Mouse (Mus musculus) small intestine, adult 2 months (tissue): ENCODE results near the gene Psmb11. TPM values are rescaled to one million over a fixed set of nuclear protein-coding genes. Genes with fewer than 3 reads are reported as not detected.

ENCODE experiments used
- H3K27ac ChIP-seq: fragments of 200-500 bp; 2 replicates; pipeline ENCODE4 v1.5.1; 2012; ENCODE audit warnings: low read depth, low read length, control low read depth, inconsistent platforms; ENCODE audit not compliant: insufficient read depth
- H3K27me3 ChIP-seq: fragments of 200-500 bp; 2 replicates; pipeline ENCODE4 v1.6.1; 2012; ENCODE audit warnings: mild to moderate bottlenecking, moderate library complexity, low read length, inconsistent platforms; ENCODE audit not compliant: control insufficient read depth, insufficient read depth
- H3K36me3 ChIP-seq: fragments of 200-500 bp; 2 replicates; pipeline ENCODE4 v1.6.1; 2012; ENCODE audit warnings: mild to moderate bottlenecking, low read length, control low read depth, inconsistent platforms; ENCODE audit not compliant: control insufficient read depth, insufficient read depth
- H3K4me1 ChIP-seq: fragments of 200-500 bp; 2 replicates; pipeline ENCODE4 v1.6.1; 2012; ENCODE audit warnings: low read length, inconsistent platforms, mixed read lengths; ENCODE audit not compliant: control insufficient read depth, insufficient read depth, insufficient read length
- H3K4me3 ChIP-seq: fragments of 200-500 bp; 2 replicates; pipeline ENCODE4 v1.5.1; 2012; ENCODE audit warnings: low read depth, mild to moderate bottlenecking, control low read depth, inconsistent platforms, low read length, moderate library complexity
- CTCF ChIP-seq: fragments of 200-500 bp; IDR thresholded peaks from 2 replicates; pipeline ENCODE4 v1.5.1; 2012; ENCODE audit warnings: low read depth, mild to moderate bottlenecking, control low read depth, inconsistent platforms, low read length, moderate library complexity, mixed read lengths; ENCODE audit not compliant: insufficient replicate concordance, insufficient read length; ENCODE audit errors: extremely low read depth
- POLR2A ChIP-seq: fragments of 200-500 bp; IDR thresholded peaks from 2 replicates; pipeline ENCODE4 v1.6.1; 2012; ENCODE audit warnings: low read depth, mild to moderate bottlenecking, control low read depth, inconsistent platforms, low read length, moderate library complexity
- WGBS: fragments of 180-500 bp; shearing (Covaris S2); methylation state at CpG from one replicate; pipeline ENCODE4 v1.1.7; 2018; 5-methylcytosine and 5-hydroxymethylcytosine counted together
- polyA plus RNA-seq: library from polyadenylated mRNA; depleted of rRNA; stranded (reverse); fragments of >200 nt; gene quantifications from 2 replicates; pipeline ENCODE4 v1.2.3, GENCODE M21; 2012

The Psmb11 gene
- polyA plus RNA-seq, 1 experiment, result not detected

DNA sequence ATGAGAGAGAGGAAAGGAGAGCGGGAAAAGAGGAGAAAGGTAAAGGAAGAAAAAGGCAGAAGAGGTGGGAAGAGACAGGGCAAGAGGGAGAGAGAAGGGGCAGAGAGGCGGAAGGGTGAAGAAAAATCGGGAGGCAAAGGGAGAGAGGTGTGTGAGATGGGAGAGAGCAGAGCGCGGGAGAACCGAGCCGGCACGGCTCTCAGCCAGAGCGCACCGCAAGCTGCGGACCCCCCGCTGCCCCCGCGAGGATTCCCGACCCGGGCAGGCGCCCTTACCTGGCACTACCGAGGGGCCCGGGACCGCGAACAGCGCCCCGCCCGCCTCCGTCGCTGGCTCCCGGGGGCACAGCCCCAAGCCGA, 19.7 kb downstream of the Psmb11 start, which contains the start of gene Gm17606:
Gm17606 (plus strand) TSS at position 7 of the 359 bp plus-strand sequence.
- H3K27ac ChIP-seq, result no peak within 1 kb of the TSS
- TF ChIP-seq POLR2A (no peak), CTCF (no peak)
- H3K36me3 ChIP-seq, result peaks cover 38% of the 10 kb centered on the region
- no peaks in the 10 kb centered on the region for H3K27me3 ChIP-seq
- 3% methylated on average over 26 of the region's 28 CpGs for WGBS
- no peaks in the 10 kb centered on the region; the same call in 1 of the 2 replicates for H3K4me1 ChIP-seq
- peak within 1 kb of the TSS; percentile 82 for H3K4me3 ChIP-seq

- peaks cover 43% of the 10 kb centered on the region for H3K36me3 ChIP-seq
- H3K27ac ChIP-seq, result no peak within 1 kb of the TSS
- H3K4me1 ChIP-seq, result no peaks in the 10 kb centered on the region; the same call in 1 of the 2 replicates
- WGBS, result under 1% methylated on average over 52 of the region's 52 CpGs
- H3K4me3 ChIP-seq, result peak within 1 kb of the TSS; percentile 82
- TF ChIP-seq CTCF (peak; percentile 81; the same call in 1 of the 2 replicates), POLR2A (peak; percentile 36; the same call in 1 of the 2 replicates)
- H3K27me3 ChIP-seq, result no peaks in the 10 kb centered on the region
Observed at GRCm38 (mm10) chr14:54641305-54641969, 20.2 kb downstream of the Psmb11 start, which contains the start of gene Cdh24. Gene Cdh24, minus strand, starts transcription at chr14:54641364.

- TF ChIP-seq POLR2A (no peak), CTCF (no peak)
- WGBS, result 91% methylated on average over 25 of the region's 25 CpGs
- Histone ChIP-seq H3K27ac (no peak overlapping the region), H3K4me3 (no peak overlapping the region), H3K36me3 (peaks cover 51% of the 10 kb centered on the region), H3K4me1 (no peaks in the 10 kb centered on the region; the same call in 1 of the 2 replicates), H3K27me3 (no peaks in the 10 kb centered on the region)
Observed at GRCm38 (mm10) chr14:54642224-54642944, 21.2 kb downstream of the Psmb11 start.

- no peak for TF ChIP-seq POLR2A
- no peak for TF ChIP-seq CTCF
- no peak overlapping the region for H3K27ac ChIP-seq
- H3K4me1 ChIP-seq, result no peaks in the 10 kb centered on the region; the same call in 1 of the 2 replicates
- no peaks in the 10 kb centered on the region for H3K27me3 ChIP-seq
- 88% methylated on average over 2 of the region's 2 CpGs for WGBS
- peaks cover 54% of the 10 kb centered on the region for H3K36me3 ChIP-seq
- no peak overlapping the region for H3K4me3 ChIP-seq
Observed at GRCm38 (mm10) chr14:54643011-54643410, 21.8 kb downstream of the Psmb11 start.

DNA sequence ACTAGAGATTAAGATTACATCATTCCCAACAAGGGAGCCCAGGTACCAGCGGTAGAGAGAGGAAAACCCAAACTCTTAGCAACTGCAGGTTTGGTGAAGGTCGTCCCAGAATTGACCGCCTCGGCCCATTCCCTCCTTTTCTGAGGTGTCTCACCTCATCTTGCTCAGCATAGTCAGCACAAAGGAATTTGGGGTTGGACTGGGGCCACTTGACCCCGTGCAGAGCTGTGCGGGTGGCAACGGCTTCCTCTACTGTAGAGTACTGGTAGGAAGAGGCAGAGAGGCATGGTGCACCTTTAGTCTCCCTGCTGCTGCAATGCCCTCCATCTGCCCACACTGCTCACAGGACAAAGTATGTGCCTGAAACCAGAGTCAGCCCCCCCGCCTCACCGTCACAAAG, 23.1 kb downstream of the Psmb11 start:
- no peak overlapping the region for H3K4me3 ChIP-seq
- TF ChIP-seq POLR2A (no peak), CTCF (no peak)
- peaks cover 65% of the 10 kb centered on the region for H3K36me3 ChIP-seq
- H3K27me3 ChIP-seq, result no peaks in the 10 kb centered on the region
- no peaks in the 10 kb centered on the region; the same call in 1 of the 2 replicates for H3K4me1 ChIP-seq
- 89% methylated on average over 9 of the region's 9 CpGs for WGBS
- no peak overlapping the region for H3K27ac ChIP-seq

DNA sequence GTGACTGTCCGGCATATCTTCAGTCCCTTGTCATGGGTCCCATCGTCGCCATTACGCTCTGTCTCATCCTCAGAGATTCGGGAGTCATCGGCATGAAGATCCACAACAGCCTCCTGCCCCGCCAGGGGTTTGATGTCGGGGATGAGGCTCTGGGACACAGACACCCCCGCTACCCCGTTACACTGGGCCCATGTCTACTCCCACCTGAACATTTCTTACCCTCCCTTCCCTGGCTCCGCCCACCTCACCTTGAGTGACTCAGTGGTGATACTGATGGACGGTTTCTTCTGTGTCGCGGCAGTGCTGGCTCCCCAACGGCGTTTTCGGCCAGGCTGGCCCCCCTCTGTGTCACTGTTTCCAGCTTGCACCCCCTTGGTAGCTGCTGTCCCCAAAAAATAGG, 25.2 kb downstream of the Psmb11 start:
- 91% methylated on average over 17 of the region's 17 CpGs for WGBS
- H3K36me3 ChIP-seq, result peaks cover 83% of the 10 kb centered on the region
- no peaks in the 10 kb centered on the region for H3K27me3 ChIP-seq
- no peak overlapping the region for H3K27ac ChIP-seq
- no peaks in the 10 kb centered on the region; the same call in 1 of the 2 replicates for H3K4me1 ChIP-seq
- no peak for TF ChIP-seq POLR2A
- no peak for TF ChIP-seq CTCF
- no peak overlapping the region for H3K4me3 ChIP-seq

DNA sequence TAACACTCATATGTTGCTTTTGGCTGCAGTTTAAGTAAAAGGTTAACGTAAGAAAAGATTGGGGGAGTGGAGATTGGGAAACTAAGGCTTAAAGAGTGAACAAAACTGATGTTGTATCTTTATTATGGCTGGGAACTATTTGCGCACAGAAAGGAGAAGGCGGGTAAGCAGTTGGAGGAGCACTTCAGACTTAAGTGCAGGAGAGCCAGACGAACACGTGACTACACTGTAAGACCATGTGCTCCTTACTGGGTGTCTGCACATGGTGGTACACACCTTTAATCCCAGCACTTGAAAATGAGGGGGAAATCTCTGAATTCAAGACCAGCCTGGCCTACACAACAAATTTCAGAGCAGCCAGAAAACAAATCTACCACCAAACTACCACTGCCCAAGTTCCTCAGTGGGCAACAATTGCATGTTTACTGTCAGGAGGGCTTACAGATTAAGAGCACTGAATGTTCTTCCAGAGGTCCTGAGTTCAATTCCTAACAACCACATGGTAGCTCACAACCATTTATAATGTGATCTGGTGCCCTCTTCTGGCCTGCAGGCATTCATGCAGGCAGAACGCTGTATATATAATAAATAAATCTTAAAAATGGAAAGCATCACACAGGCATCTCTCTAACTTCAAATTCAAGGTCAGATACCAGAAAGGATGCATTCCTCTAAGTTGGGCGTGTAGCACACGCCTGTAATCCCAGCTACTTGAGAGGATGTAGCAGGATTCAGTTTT, 25.8 kb downstream of the Psmb11 start:
- H3K4me1 ChIP-seq, result no peaks in the 10 kb centered on the region; the same call in 1 of the 2 replicates
- no peaks in the 10 kb centered on the region for H3K27me3 ChIP-seq
- H3K27ac ChIP-seq, result no peak overlapping the region
- H3K4me3 ChIP-seq, result no peak overlapping the region
- H3K36me3 ChIP-seq, result peaks cover 85% of the 10 kb centered on the region
- 90% methylated on average over 8 of the region's 8 CpGs for WGBS
- TF ChIP-seq POLR2A (no peak), CTCF (no peak)
